Mouse (Mus musculus) ES-E14 (cell line): ENCODE measurements around the gene Tor1aip1. TPM values are rescaled to one million over a fixed set of nuclear protein-coding genes. Genes with fewer than 3 reads are reported as not detected.

Experiments used
- DNase-seq: peaks from one replicate; pipeline ENCODE4 v3.0.0-alpha.2; 2013; ENCODE audit warnings: low read depth, low spot score
- H3K27ac ChIP-seq: 2 replicates; pipeline ENCODE4 v1.5.1; 2012; ENCODE audit warnings: low read depth, mild to moderate bottlenecking, low read length, moderate library complexity, mixed read lengths; ENCODE audit not compliant: poor library complexity, insufficient read depth, severe bottlenecking
- H3K36me3 ChIP-seq: 2 replicates; pipeline ENCODE4 v1.6.1; 2012; ENCODE audit warnings: mild to moderate bottlenecking, low read length, moderate library complexity, mixed read lengths; ENCODE audit not compliant: control insufficient read depth, poor library complexity, insufficient read depth, severe bottlenecking
- H3K4me1 ChIP-seq, 2 experiments: fragments of 150-350 bp in 1 of 2; sonication (generic) in 1 of 2; 2 replicates each; pipeline ENCODE4 v1.6.1; 2012; ENCODE audit warnings: low read length in 2 of 2, mild to moderate bottlenecking in 1 of 2, mixed read lengths in 1 of 2; ENCODE audit not compliant: control insufficient read depth in 2 of 2, insufficient read depth in 2 of 2, poor library complexity in 1 of 2
- H3K4me3 ChIP-seq, 2 experiments: fragments of 150-350 bp in 1 of 2; sonication (generic) in 1 of 2; 2 replicates each; pipeline ENCODE4 v1.5.1; 2012; ENCODE audit warnings: low read length in 2 of 2, low read depth in 1 of 2, mild to moderate bottlenecking in 1 of 2, mixed read lengths in 1 of 2; ENCODE audit not compliant: insufficient read depth in 1 of 2, poor library complexity in 1 of 2, severe bottlenecking in 1 of 2
- H3K9ac ChIP-seq: 2 replicates; pipeline ENCODE4 v1.6.1; 2012; ENCODE audit warnings: low read depth, mild to moderate bottlenecking, low read length, mixed read lengths; ENCODE audit not compliant: poor library complexity, insufficient read depth, severe bottlenecking
- H3K9me3 ChIP-seq: fragments of 150-350 bp; sonication (generic); 2 replicates; pipeline ENCODE4 v1.6.1; 2012; ENCODE audit warnings: low read depth, mild to moderate bottlenecking, low read length; ENCODE audit not compliant: control insufficient read depth, insufficient read depth
- CHD2 ChIP-seq: IDR thresholded peaks from 2 replicates; pipeline ENCODE4 v1.6.1; 2014; ENCODE audit warnings: mild to moderate bottlenecking, low read depth, low read length, inconsistent platforms
- HCFC1 ChIP-seq: IDR thresholded peaks from 2 replicates; pipeline ENCODE4 v1.6.1; 2012; ENCODE audit warnings: low read length, inconsistent platforms, borderline replicate concordance; ENCODE audit not compliant: insufficient read depth
- MAFK ChIP-seq: IDR thresholded peaks from 2 replicates; pipeline ENCODE4 v1.6.1; 2014; ENCODE audit warnings: mild to moderate bottlenecking, low read depth, low read length, inconsistent platforms; ENCODE audit not compliant: insufficient read depth
- ZC3H11A ChIP-seq: IDR thresholded peaks from 2 replicates; pipeline ENCODE4 v1.6.1; 2012; ENCODE audit warnings: low read depth, mild to moderate bottlenecking, inconsistent platforms, low read length, borderline replicate concordance
- ZNF384 ChIP-seq: IDR thresholded peaks from 2 replicates; pipeline ENCODE4 v1.6.1; 2012; ENCODE audit warnings: low read depth, low read length, inconsistent platforms
- in situ Hi-C, 2 experiments: fragments of 600-800 bp; cut with MboI; formaldehyde crosslinking; loops; one replicate each; pipeline ENCODE4 v1.15.1; 2025; ENCODE audit warnings: low sequenced_read_pairs in 2 of 2, inconsistent platforms in 1 of 2; ENCODE audit not compliant: unreplicated experiment in 2 of 2
- total RNA-seq: library from RNA; depleted of rRNA; stranded (reverse); fragments of 300-350 nt; gene quantifications from 2 replicates; pipeline ENCODE4 v1.2.3, GENCODE M21; 2012

Gene Tor1aip1
- total RNA-seq, 1 experiment, result 27.9 TPM

GRCm38 (mm10) chr1:156066133-156066532, 29.9 kb upstream of the Tor1aip1 start:
- Histone ChIP-seq H3K9me3 (no peaks in the 10 kb centered on the region), H3K9ac (no peak overlapping the region), H3K4me1 (no peaks in the 10 kb centered on the region; a peak in 2 of 4 replicates), H3K4me3 (no peak overlapping the region), H3K36me3 (peaks cover 33% of the 10 kb centered on the region), H3K27ac (no peak overlapping the region)
- no peak for TF ChIP-seq CHD2
- TF ChIP-seq HCFC1, result no peak
- no peak for TF ChIP-seq ZC3H11A
- TF ChIP-seq ZNF384, result no peak
- TF ChIP-seq MAFK, result no peak
- DNase-seq, result no peak
- in situ Hi-C loops, result no loop called here

GRCm38 (mm10) chr1:156062193-156062592, 25.9 kb upstream of the Tor1aip1 start:
- Histone ChIP-seq H3K9me3 (no peaks in the 10 kb centered on the region), H3K4me3 (no peak overlapping the region), H3K36me3 (peaks cover 36% of the 10 kb centered on the region), H3K27ac (no peak overlapping the region), H3K9ac (no peak overlapping the region), H3K4me1 (peaks cover 0 to 1% of the 10 kb centered on the region in 2 experiments; a peak in 2 of 4 replicates)
- in situ Hi-C loops, result no loop called here
- DNase-seq, result no peak
- TF ChIP-seq MAFK (no peak), CHD2 (no peak), ZNF384 (no peak), HCFC1 (no peak), ZC3H11A (no peak)

GRCm38 (mm10) chr1:156058207-156058606, 21.9 kb upstream of the Tor1aip1 start:
- no peak overlapping the region for H3K9ac ChIP-seq
- no peak overlapping the region for H3K27ac ChIP-seq
- TF ChIP-seq ZNF384 (no peak), HCFC1 (no peak), MAFK (no peak), CHD2 (no peak)
- 0 out of 4 replicates have a peak, but pooled peaks cover 0 to 1% of the 10 kb centered on the region in 2 experiments for H3K4me1 ChIP-seq
- in situ Hi-C loops, result no loop called here
- no peak for DNase-seq
- H3K9me3 ChIP-seq, result no peaks in the 10 kb centered on the region
- H3K36me3 ChIP-seq, result peaks cover 22% of the 10 kb centered on the region
- no peak overlapping the region for H3K4me3 ChIP-seq

GRCm38 (mm10) chr1:156046688-156047087, 10.4 kb upstream of the Tor1aip1 start:
- Histone ChIP-seq H3K4me3 (no peak overlapping the region), H3K4me1 (no peaks in the 10 kb centered on the region; a peak in 1 of 4 replicates), H3K36me3 (peaks cover 31% of the 10 kb centered on the region), H3K9me3 (no peaks in the 10 kb centered on the region), H3K27ac (no peak overlapping the region), H3K9ac (no peak overlapping the region)
- TF ChIP-seq ZC3H11A (no peak), CHD2 (no peak), ZNF384 (no peak), MAFK (no peak), HCFC1 (no peak)
- DNase-seq, result no peak
- in situ Hi-C loops, result no loop called here

- H3K36me3 ChIP-seq, result peaks cover 20% of the 10 kb centered on the region
- no peak for DNase-seq
- no peak overlapping the region for H3K27ac ChIP-seq
- no peak overlapping the region for H3K9ac ChIP-seq
- in situ Hi-C loops, result no loop called here
- TF ChIP-seq ZNF384 (no peak), HCFC1 (no peak), CHD2 (no peak), ZC3H11A (no peak), MAFK (no peak)
- H3K4me3 ChIP-seq, result no peak overlapping the region
- no peaks in the 10 kb centered on the region for H3K9me3 ChIP-seq
- no peaks in the 10 kb centered on the region; a peak in 1 of 4 replicates for H3K4me1 ChIP-seq
These were observed 7.9 kb upstream of the Tor1aip1 start for GRCm38 (mm10) chr1:156044211-156044611.
